Mouse (Mus musculus) forebrain, embryonic 15.5 days (tissue): ENCODE data around the gene Pde3a. TPM values are rescaled to one million over a fixed set of nuclear protein-coding genes. Genes with fewer than 3 reads are reported as not detected.

Source experiments
- ATAC-seq: fragments of 200-750 bp; cut with Nextera tagmentation; replicated peaks from 2 replicates; pipeline ENCODE4 v1.8.0; 2017; ENCODE audit warnings: mild to moderate bottlenecking, moderate TSS enrichment, moderate library complexity
- H3K27ac ChIP-seq: fragments of 300-500 bp; sonication (generic); replicated peaks from 2 replicates; pipeline ENCODE4 v1.5.1; 2015; ENCODE audit warnings: mild to moderate bottlenecking, inconsistent platforms
- H3K27me3 ChIP-seq: fragments of 300-500 bp; sonication (generic); 2 replicates; pipeline ENCODE4 v1.6.1; 2015; ENCODE audit warnings: inconsistent platforms
- H3K36me3 ChIP-seq: fragments of 300-500 bp; sonication (generic); 2 replicates; pipeline ENCODE4 v1.6.1; 2015; ENCODE audit warnings: mild to moderate bottlenecking, inconsistent platforms
- H3K4me1 ChIP-seq: fragments of 300-500 bp; sonication (generic); 2 replicates; pipeline ENCODE4 v1.6.1; 2015; ENCODE audit warnings: inconsistent platforms
- H3K4me2 ChIP-seq: fragments of 300-500 bp; sonication (generic); replicated peaks from 2 replicates; pipeline ENCODE4 v1.6.1; 2015; ENCODE audit warnings: mild to moderate bottlenecking, inconsistent platforms
- H3K4me3 ChIP-seq: fragments of 300-500 bp; sonication (generic); 2 replicates; pipeline ENCODE4 v1.5.1; 2015; ENCODE audit warnings: mild to moderate bottlenecking, inconsistent platforms
- H3K9ac ChIP-seq: fragments of 300-500 bp; sonication (generic); replicated peaks from 2 replicates; pipeline ENCODE4 v1.6.1; 2015; ENCODE audit warnings: mild to moderate bottlenecking, inconsistent platforms
- H3K9me3 ChIP-seq: fragments of 300-500 bp; sonication (generic); 2 replicates; pipeline ENCODE4 v1.6.1; 2016; ENCODE audit warnings: inconsistent platforms
- WGBS: fragments of 180-500 bp; shearing (Covaris S2); methylation state at CpG from one replicate; pipeline ENCODE4 v1.1.7; 2015; ENCODE audit warnings: mixed read lengths; 5-methylcytosine and 5-hydroxymethylcytosine counted together
- polyA plus RNA-seq: library from polyadenylated mRNA; unstranded; fragments of >200 nt; fragmentation: Nextera tagmentation; extraction: Ambion mirVana; gene quantifications from 2 replicates; pipeline ENCODE4 v1.2.1, GENCODE M21; 2015

The Pde3a gene
- 1.7 and 1.9 TPM in 2 replicates for polyA plus RNA-seq

GRCm38 (mm10) chr6:141248691-141249584 is at the start of gene Pde3a:
Gene Pde3a (plus strand): TSS chr6:141249269.
- H3K4me3 ChIP-seq: peak within 1 kb of the TSS; percentile 67
- peak within 1 kb of the TSS; percentile 57 for H3K9ac ChIP-seq
- H3K4me1 ChIP-seq: peaks cover 15% of the 10 kb centered on the region
- peak; percentile 30 for ATAC-seq
- no peaks in the 10 kb centered on the region for H3K36me3 ChIP-seq
- peaks cover 25% of the 10 kb centered on the region; the same call in 1 of the 2 replicates for H3K27me3 ChIP-seq
- H3K27ac ChIP-seq: no peak within 1 kb of the TSS
- H3K9me3 ChIP-seq: no peaks in the 10 kb centered on the region
- 1% methylated on average over 24 of the region's 28 CpGs for WGBS
- peak within 1 kb of the TSS; percentile 92 for H3K4me2 ChIP-seq

- ATAC-seq: peak; percentile 32; the same call in 1 of the 2 replicates
Observed at GRCm38 (mm10) chr6:141200173-141200615, 48.9 kb upstream of the Pde3a start.

GRCm38 (mm10) chr6:141207531-141207930 is 41.5 kb upstream of the Pde3a start:
- WGBS: 83% methylated on average over 6 of the region's 6 CpGs
- Histone ChIP-seq H3K36me3 (no peaks in the 10 kb centered on the region), H3K4me1 (no peaks in the 10 kb centered on the region), H3K27me3 (no peaks in the 10 kb centered on the region), H3K9ac (no peak overlapping the region), H3K9me3 (no peaks in the 10 kb centered on the region), H3K4me3 (no peak overlapping the region), H3K27ac (no peak overlapping the region), H3K4me2 (no peak overlapping the region)
- no peak for ATAC-seq

More at GRCm38 (mm10) chr6:141200173-141200615, 48.9 kb upstream of the Pde3a start:
- Histone ChIP-seq H3K36me3 (no peaks in the 10 kb centered on the region), H3K4me3 (no peak overlapping the region), H3K9me3 (no peaks in the 10 kb centered on the region), H3K27ac (no peak overlapping the region), H3K27me3 (no peaks in the 10 kb centered on the region), H3K4me1 (no peaks in the 10 kb centered on the region), H3K4me2 (no peak overlapping the region), H3K9ac (no peak overlapping the region)

DNA sequence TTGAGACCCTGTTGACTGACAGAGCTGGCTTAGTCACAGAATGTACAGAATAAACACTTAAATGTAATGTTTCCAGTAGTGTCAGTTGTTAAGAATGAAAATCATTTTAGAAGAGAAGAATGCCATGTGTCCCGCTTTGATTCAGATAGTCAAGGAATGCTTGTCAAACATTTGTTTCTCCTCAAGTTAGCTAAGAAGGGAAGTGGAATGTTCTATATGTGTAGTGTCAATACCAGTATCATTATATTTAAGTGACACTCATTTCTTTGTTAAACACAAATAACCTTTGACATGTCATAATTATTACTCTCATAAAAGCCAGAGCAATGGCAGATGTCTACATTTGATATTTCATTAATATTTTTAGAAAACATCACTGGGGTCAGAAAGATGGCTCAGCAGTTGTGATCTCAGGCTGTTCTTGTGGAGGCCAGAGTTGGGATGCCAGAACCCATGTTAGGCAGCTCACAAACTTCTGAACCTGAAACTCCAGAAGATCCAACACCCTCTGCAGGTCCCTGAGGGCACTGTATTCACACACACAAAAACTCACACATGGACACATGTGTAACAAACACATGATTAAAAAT is 40.7 kb upstream of the Pde3a start:
- Histone ChIP-seq H3K9ac (no peak overlapping the region), H3K4me3 (no peak overlapping the region), H3K4me2 (no peak overlapping the region), H3K9me3 (no peaks in the 10 kb centered on the region), H3K27me3 (no peaks in the 10 kb centered on the region), H3K27ac (no peak overlapping the region), H3K4me1 (no peaks in the 10 kb centered on the region), H3K36me3 (no peaks in the 10 kb centered on the region)
- ATAC-seq: no peak
- WGBS: 91% methylated on average over 1 of the region's 1 CpGs

GRCm38 (mm10) chr6:141210021-141210420 is 39.0 kb upstream of the Pde3a start:
- H3K4me1 ChIP-seq: no peaks in the 10 kb centered on the region
- no peak overlapping the region for H3K9ac ChIP-seq
- H3K36me3 ChIP-seq: no peaks in the 10 kb centered on the region
- 95% methylated on average over 3 of the region's 3 CpGs for WGBS
- no peaks in the 10 kb centered on the region for H3K27me3 ChIP-seq
- no peaks in the 10 kb centered on the region for H3K9me3 ChIP-seq
- H3K4me2 ChIP-seq: no peak overlapping the region
- no peak overlapping the region for H3K4me3 ChIP-seq
- H3K27ac ChIP-seq: no peak overlapping the region
- ATAC-seq: no peak

GRCm38 (mm10) chr6:141221081-141221480 is 28.0 kb upstream of the Pde3a start:
- H3K4me3 ChIP-seq: no peak overlapping the region
- H3K27me3 ChIP-seq: no peaks in the 10 kb centered on the region
- WGBS: 52% methylated on average over 3 of the region's 3 CpGs
- H3K9me3 ChIP-seq: no peaks in the 10 kb centered on the region
- no peaks in the 10 kb centered on the region for H3K4me1 ChIP-seq
- no peak overlapping the region for H3K4me2 ChIP-seq
- no peak overlapping the region for H3K9ac ChIP-seq
- no peaks in the 10 kb centered on the region for H3K36me3 ChIP-seq
- ATAC-seq: no peak
- H3K27ac ChIP-seq: no peak overlapping the region

GRCm38 (mm10) chr6:141226851-141227657 is 22.0 kb upstream of the Pde3a start:
- no peak for ATAC-seq

DNA sequence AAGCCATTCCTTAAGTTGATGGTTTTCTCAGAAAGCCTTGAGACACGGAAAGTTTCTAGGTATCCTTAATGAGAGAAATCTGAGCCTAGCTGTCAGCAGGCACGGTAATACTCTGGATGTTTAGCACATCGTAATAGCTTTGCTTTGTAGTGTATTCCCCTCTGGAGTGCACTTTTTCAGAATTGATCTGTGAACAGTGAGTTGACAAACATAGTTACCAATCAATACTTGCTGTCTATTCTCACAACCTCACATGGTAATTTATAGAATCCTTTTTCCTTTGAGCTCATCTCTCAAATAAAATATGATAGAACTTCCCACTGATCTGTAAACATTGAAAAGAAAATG is 21.4 kb upstream of the Pde3a start:
- ATAC-seq: no peak
- WGBS: 74% methylated on average over 3 of the region's 3 CpGs
- no peak overlapping the region for H3K4me3 ChIP-seq
- no peak overlapping the region for H3K27ac ChIP-seq
- no peaks in the 10 kb centered on the region for H3K9me3 ChIP-seq
- H3K9ac ChIP-seq: no peak overlapping the region
- H3K36me3 ChIP-seq: no peaks in the 10 kb centered on the region
- no peaks in the 10 kb centered on the region for H3K4me1 ChIP-seq
- no peak overlapping the region for H3K4me2 ChIP-seq
- H3K27me3 ChIP-seq: no peaks in the 10 kb centered on the region

More at GRCm38 (mm10) chr6:141226851-141227657, 22.0 kb upstream of the Pde3a start:
- no peaks in the 10 kb centered on the region for H3K36me3 ChIP-seq
- H3K4me3 ChIP-seq: no peak overlapping the region
- no peak overlapping the region for H3K4me2 ChIP-seq
- WGBS: 86% methylated on average over 15 of the region's 15 CpGs
- H3K27ac ChIP-seq: no peak overlapping the region
- H3K4me1 ChIP-seq: no peaks in the 10 kb centered on the region
- H3K27me3 ChIP-seq: no peaks in the 10 kb centered on the region
- H3K9me3 ChIP-seq: no peaks in the 10 kb centered on the region
- H3K9ac ChIP-seq: no peak overlapping the region

DNA sequence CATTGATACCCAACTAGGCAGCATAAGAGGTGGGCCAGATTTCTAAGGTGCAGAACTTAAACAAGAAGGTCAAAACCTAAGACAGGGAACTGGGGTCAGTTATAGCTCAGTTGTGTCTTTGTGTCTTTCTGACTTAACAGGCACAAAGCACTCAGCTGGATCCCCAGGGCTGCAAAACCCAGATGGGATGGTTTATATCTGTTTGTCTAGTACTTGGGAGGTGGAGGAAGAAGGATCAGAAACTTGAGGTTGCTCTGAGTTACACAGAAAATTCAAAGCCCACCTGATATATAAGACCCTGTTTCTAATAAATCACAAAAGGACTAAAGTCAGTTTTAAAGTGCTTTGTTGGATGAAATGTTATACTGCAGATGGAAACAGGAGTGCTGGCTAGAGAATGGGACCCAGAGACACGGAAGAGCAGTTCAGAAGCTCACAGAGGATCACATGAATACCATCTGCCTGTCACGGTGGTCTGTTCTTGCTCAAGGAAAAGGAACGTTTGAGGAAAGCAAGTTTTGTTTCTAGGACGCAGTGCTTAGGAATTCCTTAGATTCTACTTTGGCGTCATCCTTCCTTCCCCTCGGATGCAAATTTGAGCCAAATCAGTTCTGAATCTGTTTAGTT is 16.2 kb upstream of the Pde3a start:
- WGBS: 76% methylated on average over 6 of the region's 6 CpGs
- ATAC-seq: no peak

GRCm38 (mm10) chr6:141241809-141242208 is 7.3 kb upstream of the Pde3a start:
- H3K27ac ChIP-seq: no peak overlapping the region
- H3K4me1 ChIP-seq: no peaks in the 10 kb centered on the region
- no peaks in the 10 kb centered on the region for H3K27me3 ChIP-seq
- H3K36me3 ChIP-seq: no peaks in the 10 kb centered on the region
- H3K9ac ChIP-seq: no peak overlapping the region
- H3K4me3 ChIP-seq: no peak overlapping the region
- H3K4me2 ChIP-seq: no peak overlapping the region
- no peaks in the 10 kb centered on the region for H3K9me3 ChIP-seq
- ATAC-seq: no peak
- WGBS: 86% methylated on average over 1 of the region's 1 CpGs

More for the DNA sequence above, 16.2 kb upstream of the Pde3a start:
- Histone ChIP-seq H3K9ac (no peak overlapping the region), H3K9me3 (no peaks in the 10 kb centered on the region), H3K4me1 (no peaks in the 10 kb centered on the region), H3K27ac (no peak overlapping the region), H3K4me2 (no peak overlapping the region), H3K27me3 (no peaks in the 10 kb centered on the region), H3K4me3 (no peak overlapping the region), H3K36me3 (no peaks in the 10 kb centered on the region)

GRCm38 (mm10) chr6:141245089-141245488 is 4.0 kb upstream of the Pde3a start:
- Histone ChIP-seq H3K4me3 (no peak overlapping the region), H3K4me2 (no peak overlapping the region), H3K9me3 (no peaks in the 10 kb centered on the region), H3K27me3 (peaks cover 5% of the 10 kb centered on the region; the same call in 1 of the 2 replicates), H3K27ac (no peak overlapping the region), H3K4me1 (peaks cover 11% of the 10 kb centered on the region), H3K36me3 (no peaks in the 10 kb centered on the region), H3K9ac (no peak overlapping the region)
- no peak for ATAC-seq
- 86% methylated on average over 4 of the region's 4 CpGs for whole genome bisulfite sequencing
